Mouse (Mus musculus) neural tube, embryonic 11.5 days (tissue): ENCODE data around the gene Il1r1. TPM values are rescaled to one million over a fixed set of nuclear protein-coding genes. Genes with fewer than 3 reads are reported as not detected.
"Not testable (repeated sequence)": the region's sequence is repeated elsewhere in the genome, so short reads cannot be mapped to it uniquely, and the experiment has no call there.

Source experiments
- ATAC-seq: fragments of 200-750 bp; cut with Nextera tagmentation; 2 replicates; pipeline ENCODE4 v1.8.0; 2017; ENCODE audit warnings: moderate number of reproducible peaks, mild to moderate bottlenecking, moderate TSS enrichment, moderate library complexity; ENCODE audit not compliant: insufficient read depth, low FRiP score, low TSS enrichment
- DNase-seq: peaks from one replicate; pipeline ENCODE4 v3.0.0-alpha.2; 2015; ENCODE audit warnings: low spot score
- H3K27ac ChIP-seq: fragments of 300-500 bp; sonication (generic); 2 replicates; pipeline ENCODE4 v1.5.1; 2014; ENCODE audit warnings: low read depth, mild to moderate bottlenecking, low read length
- H3K27me3 ChIP-seq: fragments of 300-500 bp; sonication (generic); 2 replicates; pipeline ENCODE4 v1.6.1; 2014; ENCODE audit warnings: mild to moderate bottlenecking, low read length, mixed read lengths; ENCODE audit not compliant: control insufficient read depth, insufficient read depth
- H3K36me3 ChIP-seq: fragments of 300-500 bp; sonication (generic); 2 replicates; pipeline ENCODE4 v1.6.1; 2014; ENCODE audit warnings: mild to moderate bottlenecking, low read length, moderate library complexity, mixed read lengths; ENCODE audit not compliant: control insufficient read depth, insufficient read depth
- H3K4me1 ChIP-seq: fragments of 300-500 bp; sonication (generic); 2 replicates; pipeline ENCODE4 v1.6.1; 2014; ENCODE audit warnings: low read length, mixed read lengths; ENCODE audit not compliant: control insufficient read depth, insufficient read depth
- H3K4me2 ChIP-seq: fragments of 300-500 bp; sonication (generic); 2 replicates; pipeline ENCODE4 v1.6.1; 2014; ENCODE audit warnings: low read depth, mild to moderate bottlenecking, moderate library complexity
- H3K4me3 ChIP-seq: fragments of 300-500 bp; sonication (generic); 2 replicates; pipeline ENCODE4 v1.5.1; 2014; ENCODE audit warnings: low read depth, low read length
- H3K9ac ChIP-seq: fragments of 300-500 bp; sonication (generic); 2 replicates; pipeline ENCODE4 v1.6.1; 2014; ENCODE audit warnings: mild to moderate bottlenecking, low read length
- H3K9me3 ChIP-seq: fragments of 300-500 bp; sonication (generic); 2 replicates; pipeline ENCODE4 v1.6.1; 2016; ENCODE audit warnings: low read length; ENCODE audit not compliant: control insufficient read depth
- WGBS: fragments of 180-500 bp; shearing (Covaris S2); extraction: QIAGEN DNeasy Blood & Tissue Kit; methylation state at CpG from one replicate; pipeline ENCODE4 v1.1.7; 2014; 5-methylcytosine and 5-hydroxymethylcytosine counted together
- polyA plus RNA-seq: library from polyadenylated mRNA; unstranded; fragments of >200 nt; fragmentation: Nextera tagmentation; extraction: Ambion mirVana; gene quantifications from 2 replicates; pipeline ENCODE4 v1.2.1, GENCODE M21; 2014

The Il1r1 gene
- polyA plus RNA-seq, 1 experiment from 2014 or later, result 1.1 TPM

GRCm38 (mm10) chr1:40282394-40282793 is 57.5 kb downstream of the Il1r1 start:
- 89% methylated on average over 3 of the region's 3 CpGs for WGBS
- H3K27me3 ChIP-seq, result no peaks in the 10 kb centered on the region
- H3K36me3 ChIP-seq, result no peaks in the 10 kb centered on the region
- ATAC-seq (no peak), DNase-seq (no peak)
- H3K9me3 ChIP-seq, result no peaks in the 10 kb centered on the region
- H3K4me2 ChIP-seq, result no peak overlapping the region
- H3K9ac ChIP-seq, result no peak overlapping the region
- H3K27ac ChIP-seq, result no peak overlapping the region
- no peaks in the 10 kb centered on the region for H3K4me1 ChIP-seq
- no peak overlapping the region for H3K4me3 ChIP-seq

- DNase-seq, result no peak
- no peaks in the 10 kb centered on the region for H3K4me1 ChIP-seq
- H3K9me3 ChIP-seq, result no peaks in the 10 kb centered on the region
- no peaks in the 10 kb centered on the region for H3K36me3 ChIP-seq
- no peak overlapping the region for H3K4me2 ChIP-seq
- no peak overlapping the region for H3K9ac ChIP-seq
- 79% methylated on average over 5 of the region's 5 CpGs for WGBS
- no peak for ATAC-seq
- no peak overlapping the region for H3K27ac ChIP-seq
- H3K4me3 ChIP-seq, result no peak overlapping the region
- no peaks in the 10 kb centered on the region for H3K27me3 ChIP-seq
Observed at GRCm38 (mm10) chr1:40283995-40284394, 59.1 kb downstream of the Il1r1 start.

- 77% methylated on average over 12 of the region's 12 CpGs for WGBS
- H3K9me3 ChIP-seq, result no peaks in the 10 kb centered on the region
- H3K27me3 ChIP-seq, result no peaks in the 10 kb centered on the region
- H3K4me3 ChIP-seq, result no peak overlapping the region
- H3K36me3 ChIP-seq, result no peaks in the 10 kb centered on the region
- ATAC-seq, result no peak
- no peaks in the 10 kb centered on the region for H3K4me1 ChIP-seq
- no peak overlapping the region for H3K9ac ChIP-seq
- DNase-seq, result no peak
- no peak overlapping the region for H3K4me2 ChIP-seq
- no peak overlapping the region for H3K27ac ChIP-seq
Observed at GRCm38 (mm10) chr1:40290489-40291255, 65.8 kb downstream of the Il1r1 start.

- Histone ChIP-seq H3K36me3 (no peaks in the 10 kb centered on the region), H3K4me2 (no peak overlapping the region), H3K4me1 (no peaks in the 10 kb centered on the region), H3K9ac (no peak overlapping the region), H3K4me3 (no peak overlapping the region), H3K9me3 (no peaks in the 10 kb centered on the region), H3K27ac (no peak overlapping the region), H3K27me3 (no peaks in the 10 kb centered on the region)
- ATAC-seq, result no peak
- 92% methylated on average over 2 of the region's 2 CpGs for WGBS
- DNase-seq, result no peak
Observed at GRCm38 (mm10) chr1:40292231-40292630, 67.4 kb downstream of the Il1r1 start.

GRCm38 (mm10) chr1:40293891-40294290 is 69.0 kb downstream of the Il1r1 start:
- H3K4me1 ChIP-seq, result no peaks in the 10 kb centered on the region
- DNase-seq (no peak), ATAC-seq (no peak)
- no peaks in the 10 kb centered on the region for H3K36me3 ChIP-seq
- H3K4me3 ChIP-seq, result no peak overlapping the region
- H3K4me2 ChIP-seq, result no peak overlapping the region
- WGBS, result 93% methylated on average over 7 of the region's 7 CpGs
- no peaks in the 10 kb centered on the region for H3K9me3 ChIP-seq
- no peak overlapping the region for H3K9ac ChIP-seq
- H3K27me3 ChIP-seq, result no peaks in the 10 kb centered on the region
- no peak overlapping the region for H3K27ac ChIP-seq

- 97% methylated on average over 9 of the region's 9 CpGs for WGBS
- ATAC-seq (no peak), DNase-seq (no peak)
- H3K4me1 ChIP-seq, result no peaks in the 10 kb centered on the region
- H3K27ac ChIP-seq, result no peak overlapping the region
- no peaks in the 10 kb centered on the region for H3K9me3 ChIP-seq
- H3K36me3 ChIP-seq, result no peaks in the 10 kb centered on the region
- no peak overlapping the region for H3K4me2 ChIP-seq
- H3K4me3 ChIP-seq, result no peak overlapping the region
- H3K27me3 ChIP-seq, result no peaks in the 10 kb centered on the region
- H3K9ac ChIP-seq, result no peak overlapping the region
Observed at GRCm38 (mm10) chr1:40294824-40295223, 69.9 kb downstream of the Il1r1 start.

GRCm38 (mm10) chr1:40298053-40298452 is 73.2 kb downstream of the Il1r1 start:
- no peaks in the 10 kb centered on the region for H3K9me3 ChIP-seq
- H3K36me3 ChIP-seq, result no peaks in the 10 kb centered on the region
- H3K27me3 ChIP-seq, result no peaks in the 10 kb centered on the region
- H3K4me3 ChIP-seq, result no peak overlapping the region
- no peak overlapping the region for H3K27ac ChIP-seq
- 86% methylated on average over 2 of the region's 2 CpGs for WGBS
- DNase-seq (no peak), ATAC-seq (no peak)
- H3K4me1 ChIP-seq, result no peaks in the 10 kb centered on the region
- H3K4me2 ChIP-seq, result no peak overlapping the region
- H3K9ac ChIP-seq, result no peak overlapping the region

GRCm38 (mm10) chr1:40303179-40303866 is 78.4 kb downstream of the Il1r1 start:
- no peaks in the 10 kb centered on the region for H3K9me3 ChIP-seq
- H3K27ac ChIP-seq, result no peak overlapping the region
- WGBS, result 70% methylated on average over 7 of the region's 7 CpGs
- ATAC-seq (no peak), DNase-seq (no peak)
- no peak overlapping the region for H3K4me2 ChIP-seq
- no peaks in the 10 kb centered on the region for H3K4me1 ChIP-seq
- no peaks in the 10 kb centered on the region for H3K36me3 ChIP-seq
- no peak overlapping the region for H3K9ac ChIP-seq
- H3K27me3 ChIP-seq, result no peaks in the 10 kb centered on the region
- no peak overlapping the region for H3K4me3 ChIP-seq

GRCm38 (mm10) chr1:40304321-40304720 is 79.4 kb downstream of the Il1r1 start:
- H3K27me3 ChIP-seq, H3K4me2 ChIP-seq, H3K4me1 ChIP-seq, DNase-seq, H3K9ac ChIP-seq, H3K36me3 ChIP-seq, ATAC-seq, H3K4me3 ChIP-seq, H3K27ac ChIP-seq, H3K9me3 ChIP-seq: not testable (repeated sequence)
- WGBS, result 68% methylated on average over 4 of the region's 4 CpGs
